Mouse (Mus musculus) lung, adult 2 months (tissue): ENCODE results near the gene Spint3.
A peak's percentile ranks its signal among the peaks of the same experiment; 100 is the strongest.

ENCODE experiments used
- CTCF ChIP-seq: fragments of 200-500 bp; IDR thresholded peaks from 2 replicates; pipeline ENCODE4 v1.5.1; 2011; ENCODE audit warnings: mild to moderate bottlenecking, low read length, control low read depth; ENCODE audit not compliant: insufficient read depth
- POLR2A ChIP-seq: fragments of 200-500 bp; IDR thresholded peaks from 2 replicates; pipeline ENCODE4 v1.6.1; 2011; ENCODE audit warnings: low read depth, mild to moderate bottlenecking, control low read depth, low read length, borderline replicate concordance; ENCODE audit errors: extremely low read depth

DNA sequence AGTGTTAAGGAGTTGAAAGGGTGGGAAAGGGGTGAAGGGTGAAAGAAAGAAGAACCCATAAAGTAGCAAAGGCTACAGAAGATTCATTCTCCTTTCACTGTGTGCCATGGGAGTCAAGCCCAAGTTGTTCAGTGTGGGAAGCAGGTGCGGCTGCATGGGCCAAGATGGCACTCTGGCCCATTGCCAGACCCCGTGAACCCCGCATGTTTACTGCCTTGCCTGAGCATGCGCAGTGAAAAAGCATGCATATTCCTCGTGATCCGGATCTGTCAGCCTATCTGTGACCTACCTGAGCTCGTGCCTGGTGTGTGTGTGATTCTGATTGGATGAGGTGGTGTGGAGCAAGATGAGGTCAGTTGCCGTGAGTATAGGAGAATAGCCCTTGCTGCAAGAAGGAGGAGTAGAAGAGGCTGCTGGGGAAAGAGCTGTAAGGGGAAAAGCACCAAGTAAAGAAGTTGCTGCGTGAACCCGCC, 49.9 kb downstream of the Spint3 start:
- TF ChIP-seq POLR2A (peak; percentile 45; the same call in 1 of the 2 replicates), CTCF (no peak)
